Mouse (Mus musculus): ENCODE data around the gene Fam174a.

Gene Fam174a

DNA sequence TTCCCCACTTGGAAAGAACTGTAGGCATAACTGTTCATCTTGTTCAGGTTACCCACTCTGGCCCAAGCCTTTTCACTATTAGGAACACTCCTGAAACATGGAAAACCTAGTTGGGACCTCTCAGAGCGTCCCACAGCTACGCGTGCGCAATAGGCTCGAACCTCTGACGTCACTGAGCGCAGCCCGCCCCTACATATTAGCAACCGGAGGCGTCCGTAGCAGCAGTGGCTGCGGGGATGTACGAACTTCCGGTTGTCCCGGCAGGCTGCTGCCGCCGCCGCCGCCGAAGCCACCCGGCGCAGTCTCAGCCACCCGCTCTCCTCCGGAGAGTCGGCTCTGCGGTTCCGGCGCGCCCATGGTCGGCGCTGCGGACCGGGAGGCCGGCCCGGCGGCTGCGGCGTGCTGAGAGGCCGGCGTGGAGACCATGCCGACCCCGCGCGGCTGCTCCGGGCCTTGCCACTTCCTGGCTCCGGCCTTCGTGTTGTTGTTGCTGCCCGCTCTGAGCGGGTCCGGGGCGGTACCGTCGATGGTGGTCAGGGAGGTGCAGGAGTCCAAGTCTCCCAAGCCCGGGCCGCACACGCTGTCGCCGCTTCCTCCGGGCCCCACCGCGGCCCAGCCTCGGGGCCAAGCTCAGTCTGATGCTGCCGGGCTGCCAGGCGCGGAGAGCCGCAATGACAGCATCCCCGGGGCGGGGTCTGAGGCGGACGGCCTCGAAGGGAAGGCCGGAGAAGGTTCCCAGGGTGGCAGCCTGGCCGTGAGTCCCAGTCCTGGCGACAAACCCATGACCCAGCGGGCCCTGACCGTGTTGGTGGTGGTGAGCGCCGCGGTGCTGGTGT, at the start of gene Fam174a:
Fam174a (plus strand) TSS at position 231 of the 836 bp plus-strand sequence.
- DNase-seq = peak; percentile 93

DNA sequence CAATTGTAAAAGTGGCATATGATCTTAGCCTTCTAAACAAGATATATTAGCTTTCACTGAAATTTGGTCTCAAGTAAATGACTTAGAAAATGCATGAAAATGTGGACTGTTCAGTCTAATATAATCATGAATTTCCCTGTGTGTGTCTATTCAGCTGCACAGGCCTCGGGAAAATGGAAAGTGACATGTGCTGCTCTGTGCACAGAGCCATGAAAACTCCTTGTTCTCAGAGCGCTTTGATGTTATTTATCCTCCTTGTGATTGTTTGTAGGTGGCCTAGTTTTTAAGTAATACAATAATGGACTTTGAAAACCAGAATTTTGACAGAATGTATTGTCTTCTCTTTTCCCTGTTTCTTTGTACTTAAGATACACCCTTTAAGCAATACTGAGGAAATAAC, 49.6 kb upstream of the Fam174a start:
- no peak for DNase-seq

DNA sequence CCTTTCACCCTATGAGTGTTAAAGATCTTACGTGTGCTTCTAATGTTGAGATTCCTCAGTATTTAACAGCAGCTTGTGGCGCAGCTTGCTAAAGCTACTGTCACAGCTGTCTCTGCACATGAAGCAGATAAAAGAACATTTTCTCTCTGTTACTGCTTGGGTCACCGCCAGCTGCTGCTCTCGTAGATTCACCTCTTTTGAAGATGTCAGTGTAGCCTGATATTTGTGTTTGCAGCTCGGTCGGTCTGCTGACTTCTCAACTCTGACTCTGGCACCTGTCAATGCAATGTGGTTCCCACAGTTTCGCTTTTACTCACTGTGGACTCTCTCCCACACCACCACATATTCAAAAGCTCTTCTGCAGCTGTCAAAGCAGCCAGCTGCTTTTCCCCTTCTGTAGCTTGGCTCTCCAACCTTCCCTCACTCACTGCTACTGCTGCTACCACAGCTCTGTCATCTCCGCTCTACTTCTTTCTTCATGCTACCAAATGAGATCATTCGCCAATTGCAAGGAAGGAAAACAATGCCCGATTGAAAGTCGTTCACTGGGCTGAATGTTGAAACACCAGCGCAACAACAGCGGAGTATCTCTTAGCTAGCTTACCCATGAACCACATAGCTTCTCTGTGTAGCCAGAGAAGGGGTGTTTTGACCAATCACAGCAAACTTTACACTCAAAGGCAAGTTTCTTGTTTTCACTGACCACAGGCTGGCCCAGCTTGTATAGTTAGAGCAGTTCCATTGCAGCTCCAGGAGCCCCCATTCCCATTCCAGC, 45.3 kb upstream of the Fam174a start:
- DNase-seq = peak; percentile 72

DNA sequence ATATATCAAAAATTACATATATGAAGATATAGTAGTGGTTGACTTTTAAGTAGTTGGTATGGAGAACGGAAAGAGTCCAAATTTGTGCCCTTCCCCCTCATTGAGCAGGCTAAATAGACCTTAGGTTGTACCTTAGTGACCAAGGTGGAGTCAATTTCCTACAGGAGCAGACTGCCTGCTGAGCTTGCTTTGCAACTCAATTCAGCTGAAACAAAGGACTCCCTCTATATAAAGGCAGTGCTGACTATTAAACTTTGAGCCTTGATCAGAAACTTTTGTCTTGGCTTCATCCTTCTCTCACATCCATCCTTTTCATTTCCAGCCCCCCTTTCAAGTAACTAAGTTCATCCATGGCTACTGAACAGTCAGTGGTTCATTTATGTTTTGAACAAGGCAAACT, 40.1 kb upstream of the Fam174a start:
- DNase-seq = no peak

DNA sequence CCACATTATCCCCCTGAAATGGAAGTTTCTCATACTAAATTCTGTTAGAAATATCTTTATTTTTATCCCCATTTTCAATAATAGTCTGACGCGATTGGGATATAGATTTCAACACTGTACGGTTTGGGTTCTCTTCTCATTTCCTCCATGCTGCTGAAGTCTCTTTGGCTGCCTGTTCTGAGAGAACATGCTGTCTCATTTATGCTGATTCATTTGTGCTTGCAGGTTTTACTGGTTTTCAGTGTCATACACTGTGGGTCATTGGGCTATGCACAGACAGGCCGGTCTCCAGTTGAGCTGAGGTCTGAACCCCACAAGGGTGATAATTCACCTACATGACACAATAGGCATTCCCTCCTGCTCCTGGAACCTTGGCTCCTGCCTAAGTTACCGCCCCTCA, 5.1 kb upstream of the Fam174a start:
- no peak for DNase-seq

DNA sequence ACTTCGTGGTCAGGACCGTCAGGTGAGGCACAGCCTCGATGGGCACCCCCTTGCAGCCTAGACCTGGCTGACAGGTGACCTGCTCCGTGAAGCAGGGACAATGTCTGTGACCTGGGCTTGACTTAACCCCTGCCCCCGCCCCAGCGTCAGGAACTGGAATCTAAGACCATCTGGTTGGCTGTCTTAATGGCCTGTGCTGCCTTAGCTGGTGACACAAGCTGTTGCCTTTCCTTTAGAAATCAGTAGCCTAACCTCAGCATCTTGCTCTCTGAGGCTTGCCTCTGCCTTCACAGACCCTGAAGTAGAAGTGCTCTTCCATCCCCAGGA, 769 bp downstream of the Fam174a start:
- DNase-seq = no peak

DNA sequence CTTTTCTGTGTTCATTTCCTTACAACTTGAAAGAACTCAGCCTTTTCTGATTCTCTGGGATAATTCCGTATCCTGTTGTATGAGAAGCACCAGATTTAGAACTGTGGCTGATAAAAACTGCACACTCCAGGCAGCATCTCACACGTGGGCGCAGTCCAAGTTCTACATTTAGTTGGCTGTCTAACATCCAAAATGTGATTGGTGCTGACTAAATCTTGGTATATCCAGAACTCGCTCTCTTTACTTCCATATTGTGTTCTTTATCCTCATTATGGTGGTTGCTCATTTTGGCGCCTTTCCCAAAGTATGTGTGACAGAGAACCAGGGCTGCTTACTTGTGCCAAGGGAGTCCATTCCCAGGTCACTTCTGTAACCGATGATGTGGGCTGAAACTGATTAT, 2.6 kb downstream of the Fam174a start:
- DNase-seq = no peak

DNA sequence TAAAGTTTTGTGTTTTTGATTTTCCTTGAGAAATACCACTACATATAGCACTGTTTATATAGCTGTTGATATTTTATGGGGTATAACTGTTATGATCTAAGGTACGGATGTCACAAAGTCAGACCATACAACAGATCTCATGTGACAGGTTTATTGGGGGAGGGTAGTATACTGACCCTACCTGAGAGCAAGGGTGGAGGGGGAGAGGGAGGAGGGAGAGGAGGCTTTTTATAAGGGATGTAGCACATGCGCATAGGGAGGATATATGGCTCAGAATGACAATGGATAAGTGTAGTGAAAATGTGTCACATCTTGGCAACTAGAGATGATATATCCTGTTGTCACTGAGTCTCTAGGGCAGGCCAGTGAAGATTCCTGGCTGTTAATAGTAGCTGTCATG, 8.8 kb downstream of the Fam174a start:
- DNase-seq = no peak

DNA sequence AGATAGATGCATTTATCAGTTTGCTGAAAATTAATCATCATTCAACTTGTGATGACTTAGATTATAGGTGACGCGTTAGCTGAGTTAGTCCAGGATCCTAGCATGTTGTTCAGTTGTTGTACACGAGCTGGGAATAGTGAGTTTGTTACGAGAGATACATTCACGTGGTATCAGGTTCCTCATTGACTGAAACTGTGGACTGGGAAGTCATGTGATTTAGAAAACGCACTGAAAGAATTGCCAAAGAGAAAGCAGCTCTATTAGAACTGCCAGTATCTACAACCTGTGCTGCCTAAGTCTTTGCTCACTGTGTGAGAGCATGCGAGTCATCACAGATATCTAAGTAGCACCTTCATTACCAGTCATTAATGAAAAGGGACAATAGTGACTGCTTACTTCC, 9.6 kb downstream of the Fam174a start:
- DNase-seq = no peak

DNA sequence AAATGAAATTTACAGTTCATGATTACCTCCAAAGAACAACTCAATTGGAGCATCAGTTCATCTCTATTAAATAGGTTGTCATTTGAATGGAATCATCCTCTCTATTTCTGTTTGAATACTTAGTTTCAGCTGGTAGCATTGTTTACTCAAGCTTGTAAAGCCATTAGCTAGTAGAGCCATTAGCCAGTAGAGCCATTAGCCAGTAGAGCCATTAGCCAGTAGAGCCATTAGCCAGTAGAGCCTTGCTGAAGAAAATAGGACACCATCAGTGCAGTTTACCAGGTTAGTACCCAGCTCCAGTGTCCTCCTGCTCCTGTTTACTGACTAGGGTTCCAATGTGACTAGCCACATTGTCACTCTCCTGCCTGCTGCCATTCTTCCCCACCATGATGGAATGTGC, 13.4 kb downstream of the Fam174a start:
- no peak for DNase-seq

DNA sequence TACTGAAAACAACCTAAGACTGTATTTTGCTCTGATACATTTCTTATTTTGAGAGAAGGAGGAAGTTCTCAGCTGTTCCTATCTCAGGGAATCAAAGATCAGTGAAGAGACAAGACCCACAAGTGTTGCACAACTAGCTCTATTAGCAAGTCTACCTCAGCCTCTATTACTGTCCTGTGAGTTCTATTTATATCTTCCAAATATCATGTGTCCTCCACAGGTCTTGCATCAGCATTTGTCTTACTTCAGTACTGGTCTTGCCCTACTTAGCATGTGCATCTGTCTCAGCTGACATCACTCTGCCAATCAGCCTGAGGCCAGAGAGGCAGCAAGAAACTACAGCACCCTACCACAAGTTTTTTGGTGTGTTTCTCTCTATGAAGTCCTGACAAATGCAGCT, 26.2 kb downstream of the Fam174a start:
- DNase-seq = no peak

DNA sequence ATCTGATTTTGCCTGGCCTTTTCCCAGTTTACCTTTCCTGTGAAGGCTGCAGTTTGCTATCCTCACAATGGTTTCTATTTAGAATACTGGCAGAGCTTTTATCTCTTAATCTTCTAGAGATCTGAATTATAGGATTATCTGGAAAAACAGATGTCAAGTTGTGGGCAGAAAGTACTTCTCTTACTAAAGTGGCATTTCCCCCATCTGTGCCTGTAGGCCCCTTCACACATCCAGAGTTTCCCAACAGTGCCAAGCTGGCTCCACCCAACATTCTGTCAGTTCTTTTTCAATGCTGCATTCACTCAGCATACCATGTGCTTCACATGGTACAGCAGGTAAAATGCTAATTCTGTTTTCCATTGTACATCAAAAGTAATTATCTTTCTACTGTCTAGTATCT, 28.8 kb downstream of the Fam174a start:
- no peak for DNase-seq

DNA sequence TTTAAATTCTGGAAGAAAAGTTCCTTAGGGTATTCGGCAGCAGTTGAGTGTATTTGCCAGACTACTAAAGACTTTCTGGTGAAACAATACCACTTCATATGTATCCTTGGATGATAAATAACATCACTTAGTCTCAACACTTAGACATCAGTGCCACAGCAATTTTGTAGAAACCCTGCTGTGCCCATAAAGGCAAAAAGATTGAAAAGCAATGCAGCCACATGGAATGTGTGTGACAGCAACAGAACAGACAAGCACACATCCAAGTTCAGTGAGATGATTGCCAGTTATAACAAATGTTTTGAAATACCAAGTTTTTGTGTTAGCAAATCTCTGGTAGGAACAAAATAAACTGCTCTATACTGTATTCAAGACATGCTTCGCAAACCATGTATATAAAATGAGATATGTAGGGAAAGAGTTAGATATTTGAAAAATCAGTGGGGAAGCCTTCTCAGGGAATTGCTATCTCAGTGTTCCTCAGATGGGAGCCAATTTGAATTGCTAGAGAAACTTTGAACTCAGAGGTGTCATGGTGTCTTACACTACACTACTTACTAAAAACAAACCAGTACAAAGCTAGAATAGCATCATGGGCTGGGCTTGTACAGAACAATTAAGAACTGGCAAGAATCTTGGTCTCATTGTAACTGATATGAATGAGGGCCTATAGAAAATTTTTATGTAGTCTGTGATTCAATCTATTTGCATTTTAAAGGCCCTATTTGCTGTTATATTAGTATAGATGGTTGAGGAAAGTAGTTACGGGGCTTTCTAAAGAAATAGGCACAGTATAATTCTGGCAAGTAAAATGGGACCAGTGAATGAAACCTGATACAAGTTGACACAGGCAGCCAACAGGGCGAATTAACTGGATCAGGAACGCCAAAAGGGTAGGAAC, 30.4 kb downstream of the Fam174a start:
- DNase-seq = no peak

DNA sequence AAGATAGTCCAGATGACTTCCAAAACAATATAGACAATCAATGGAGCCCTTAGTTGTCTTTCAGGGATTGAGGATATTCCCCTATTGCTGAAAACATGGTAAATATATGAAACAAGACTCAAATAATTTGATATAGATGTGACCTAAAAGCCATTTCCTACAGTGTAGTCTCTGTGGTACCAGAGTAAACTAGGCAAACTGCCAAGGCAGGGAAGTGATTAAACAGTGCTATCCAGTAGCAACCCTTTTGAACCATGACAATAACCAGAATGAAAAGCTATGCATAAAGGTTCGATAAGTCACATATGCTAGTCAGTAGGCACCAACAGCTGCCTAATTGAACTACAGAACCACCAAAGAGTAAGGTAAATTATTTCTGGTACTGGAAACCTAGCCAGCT, 40.7 kb downstream of the Fam174a start:
- no peak for DNase-seq

DNA sequence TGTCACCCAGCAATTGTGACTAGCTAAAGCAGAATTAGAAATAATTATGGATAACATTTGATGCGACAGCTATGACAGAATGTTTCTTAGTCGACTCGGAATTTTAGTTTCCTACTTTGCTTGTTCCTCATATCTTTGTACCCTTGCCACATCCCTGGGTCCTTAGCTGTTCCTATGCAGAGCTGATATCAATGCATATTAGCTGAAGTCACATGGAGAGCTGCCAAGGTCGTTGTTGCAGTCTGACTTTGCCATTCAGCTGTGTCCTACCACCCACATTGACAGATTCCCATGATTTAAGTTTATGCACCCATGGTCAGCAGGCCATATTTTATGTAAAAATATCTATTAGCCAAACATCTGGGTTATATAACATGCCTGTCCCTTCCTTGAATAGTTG, 43.5 kb downstream of the Fam174a start:
- no peak for DNase-seq

DNA sequence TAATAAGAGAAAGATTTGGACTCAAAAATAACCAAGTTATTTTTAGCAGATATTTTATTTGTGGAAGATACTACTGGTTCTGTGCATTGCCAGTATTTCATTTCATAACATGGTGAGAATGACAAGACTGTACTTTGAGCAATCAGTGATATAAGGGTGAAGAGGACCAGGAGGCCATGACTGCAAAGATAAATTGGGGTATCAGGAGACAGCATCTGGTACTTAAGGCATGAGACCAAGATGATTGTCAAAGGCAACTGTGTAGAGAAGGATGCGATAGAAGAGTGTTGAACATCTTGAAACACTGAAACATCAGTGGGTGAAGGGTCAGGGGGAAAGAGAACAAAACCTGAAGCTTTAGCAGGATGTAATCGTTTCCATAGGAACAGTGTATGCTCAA, 50.3 kb downstream of the Fam174a start:
- DNase-seq = no peak

DNA sequence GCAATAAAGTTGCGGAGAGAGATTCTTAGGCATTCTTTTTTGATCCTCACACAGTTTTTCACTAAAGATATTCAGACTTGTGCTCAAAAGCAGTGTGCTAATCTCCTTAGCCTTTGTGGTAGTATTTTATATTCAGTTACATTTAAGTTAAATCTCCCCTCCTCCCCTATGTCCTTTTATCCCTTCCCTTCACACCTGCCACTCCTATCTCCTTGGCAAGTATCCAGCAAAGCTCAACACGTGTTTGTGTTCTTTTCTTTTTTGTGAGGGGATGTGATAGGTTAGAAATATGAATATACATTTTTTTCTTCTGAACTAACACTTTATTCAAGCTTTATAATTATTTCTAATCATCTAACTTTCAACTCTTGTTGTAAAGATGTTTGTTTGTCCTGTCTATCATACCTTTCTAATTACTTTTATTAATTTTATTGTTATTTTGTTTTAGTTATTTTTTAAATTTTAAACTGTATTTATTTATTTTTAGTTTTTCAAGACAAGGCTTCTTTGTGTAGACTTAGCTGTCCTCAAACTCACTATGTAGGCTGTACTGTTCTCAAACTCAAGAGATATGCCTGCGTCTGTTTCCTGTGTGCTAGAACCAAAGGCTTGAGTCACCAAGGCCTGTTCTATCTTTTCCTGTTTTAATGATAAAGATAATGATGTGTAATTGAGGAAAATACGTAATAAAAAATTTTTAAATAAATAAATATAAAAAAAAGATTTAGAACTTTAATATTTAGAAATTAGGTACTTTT, 53.4 kb downstream of the Fam174a start:
- no peak for DNase-seq

DNA sequence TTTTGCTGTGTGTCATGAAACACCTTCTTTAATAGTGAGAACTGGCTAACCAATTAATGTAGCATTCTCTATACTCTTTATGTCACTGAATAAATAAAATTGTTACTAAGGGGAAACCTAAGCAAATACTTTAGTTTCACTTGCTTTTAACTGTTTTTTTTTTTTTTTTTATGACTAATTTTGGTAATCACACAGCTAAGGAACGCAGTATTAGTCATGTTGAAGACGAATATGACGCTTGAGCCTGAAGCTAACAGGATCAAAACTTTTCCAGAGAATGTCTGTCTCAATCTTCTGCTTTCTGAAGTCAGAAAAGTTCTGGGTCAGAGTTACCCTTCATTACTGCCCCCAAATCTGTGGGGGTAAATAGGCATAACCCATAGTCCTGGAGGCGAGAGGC, 54.3 kb downstream of the Fam174a start:
- no peak for DNase-seq

DNA sequence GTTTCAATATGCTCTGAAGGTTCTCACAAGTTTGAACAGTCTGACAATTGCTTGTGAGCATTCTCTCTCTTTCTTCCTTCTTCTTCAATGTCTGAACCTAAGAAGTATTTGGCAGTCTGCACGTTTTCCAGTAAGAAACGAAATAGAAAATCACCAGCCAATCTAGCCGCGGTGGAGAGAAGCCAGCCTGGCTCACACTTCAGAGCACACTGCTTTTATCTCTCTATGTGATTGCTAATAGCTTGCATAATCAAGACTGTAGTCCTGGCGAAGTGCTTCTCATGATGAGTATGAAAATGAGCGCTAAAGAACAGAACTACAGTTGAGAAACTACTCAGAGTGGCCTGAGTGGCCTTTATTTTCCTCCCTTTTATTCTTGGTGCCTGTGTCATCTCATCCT, 62.0 kb downstream of the Fam174a start:
- DNase-seq = no peak

DNA sequence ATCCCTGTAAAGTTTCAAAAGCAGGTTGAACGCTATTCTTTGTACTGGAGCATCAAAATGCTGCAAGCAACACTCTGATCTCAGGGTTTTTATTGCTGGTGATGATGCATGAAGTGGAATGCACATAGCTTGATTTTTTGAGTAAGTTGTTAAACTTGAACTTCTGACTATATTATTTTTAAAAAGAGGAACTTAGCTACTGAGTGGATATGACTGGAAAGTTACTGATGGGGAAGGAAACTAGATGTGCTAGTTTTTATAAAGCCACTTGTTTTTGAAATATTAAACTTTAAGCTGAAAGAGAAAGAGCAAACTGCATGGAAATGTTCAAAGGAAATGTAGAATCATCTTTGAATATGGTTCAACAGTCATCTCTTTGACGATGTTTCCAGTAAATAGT, 67.6 kb downstream of the Fam174a start:
- no peak for DNase-seq

All from thymus, postnatal 14 days (tissue).